Mouse (Mus musculus) olfactory bulb, adult 2 months (tissue): ENCODE measurements around the gene Slc22a4. TPM values are rescaled to one million over a fixed set of nuclear protein-coding genes. Genes with fewer than 3 reads are reported as not detected.
"Not testable (repeated sequence)": the region's sequence is repeated elsewhere in the genome, so short reads cannot be mapped to it uniquely, and the experiment has no call there.

Experiments used
- H3K27ac ChIP-seq: fragments of 200-500 bp; 2 replicates; pipeline ENCODE4 v1.5.1; 2012; ENCODE audit warnings: low read depth, low read length; ENCODE audit not compliant: insufficient read depth
- H3K4me1 ChIP-seq: fragments of 200-500 bp; 2 replicates; pipeline ENCODE4 v1.6.1; 2012; ENCODE audit warnings: low read length; ENCODE audit not compliant: control insufficient read depth, insufficient read depth
- H3K4me3 ChIP-seq: fragments of 200-500 bp; 2 replicates; pipeline ENCODE4 v1.5.1; 2012; ENCODE audit warnings: mild to moderate bottlenecking, low read depth, low read length, moderate library complexity; ENCODE audit not compliant: insufficient read depth
- CTCF ChIP-seq: fragments of 200-500 bp; IDR thresholded peaks from 2 replicates; pipeline ENCODE4 v1.5.1; 2012; ENCODE audit warnings: low read depth, mild to moderate bottlenecking, low read length, moderate library complexity; ENCODE audit not compliant: insufficient read depth
- POLR2A ChIP-seq: fragments of 200-500 bp; IDR thresholded peaks from 2 replicates; pipeline ENCODE4 v1.6.1; 2012; ENCODE audit warnings: mild to moderate bottlenecking, low read depth, low read length, moderate library complexity; ENCODE audit not compliant: insufficient read depth
- WGBS: fragments of 180-500 bp; shearing (Covaris S2); methylation state at CpG from one replicate; pipeline ENCODE4 v1.1.7; 2018; 5-methylcytosine and 5-hydroxymethylcytosine counted together
- polyA plus RNA-seq: library from polyadenylated mRNA; stranded (reverse); fragments of >200 nt; gene quantifications from 2 replicates; pipeline ENCODE4 v1.2.4, GENCODE M21; 2012; ENCODE audit warnings: low replicate concordance; ENCODE audit not compliant: missing spikeins, insufficient read depth, insufficient read length

The Slc22a4 gene
- polyA plus RNA-seq, 1 experiment, result not detected

DNA sequence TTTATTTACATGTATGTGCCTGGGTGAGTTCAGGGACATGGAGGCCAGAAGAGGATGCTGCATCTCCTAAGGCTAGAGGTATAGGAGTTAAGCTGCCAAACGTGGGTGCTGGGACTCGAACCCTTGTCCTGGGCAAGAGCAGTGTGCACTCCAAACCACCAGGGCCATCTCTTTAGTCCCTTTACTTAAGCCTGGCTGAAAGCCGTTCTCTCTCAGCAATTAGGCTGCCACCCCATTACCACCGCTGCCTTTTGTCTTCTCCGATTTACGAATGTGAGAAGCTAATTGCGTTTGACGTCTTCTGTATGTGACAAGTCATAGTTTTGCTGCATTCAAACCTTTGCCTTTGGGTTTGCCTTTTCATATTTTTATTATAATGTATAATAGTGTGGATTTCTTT lies 11.8 kb downstream of the Slc22a4 start:
- TF ChIP-seq CTCF (no peak), POLR2A (no peak)
- Histone ChIP-seq H3K4me1 (peaks cover 4% of the 10 kb centered on the region; the same call in 1 of the 2 replicates), H3K27ac (no peak overlapping the region), H3K4me3 (no peak overlapping the region)
- 70% methylated on average over 8 of the region's 8 CpGs for WGBS

DNA sequence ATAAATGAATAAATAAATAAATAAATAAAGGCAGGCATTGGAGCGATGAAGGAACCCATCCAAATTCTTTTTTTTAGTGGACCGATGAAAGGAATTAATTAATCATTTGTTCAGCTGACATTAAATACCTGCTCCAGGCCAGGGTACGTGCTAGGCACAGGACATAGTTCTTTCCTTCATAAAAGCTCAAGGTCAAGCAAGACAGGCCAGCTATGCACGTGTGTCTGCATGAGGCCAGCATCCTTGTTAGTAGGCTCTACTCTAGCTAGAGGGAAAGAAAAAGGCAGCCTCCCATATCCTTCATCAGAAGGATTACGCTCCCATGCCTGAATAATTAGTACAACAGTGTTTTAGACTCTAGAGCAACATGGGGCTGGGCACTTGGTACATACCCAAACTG lies 14.9 kb downstream of the Slc22a4 start:
- Histone ChIP-seq H3K4me1 (no peaks in the 10 kb centered on the region; the same call in 1 of the 2 replicates), H3K4me3 (no peak overlapping the region), H3K27ac (no peak overlapping the region)
- no peak for TF ChIP-seq CTCF
- no peak for TF ChIP-seq POLR2A
- WGBS, result 89% methylated on average over 5 of the region's 5 CpGs

GRCm38 (mm10) chr11:54011255-54011654 lies 16.6 kb downstream of the Slc22a4 start:
- Histone ChIP-seq H3K4me1 (peaks cover 3% of the 10 kb centered on the region; the same call in 1 of the 2 replicates), H3K4me3 (no peak overlapping the region), H3K27ac (no peak overlapping the region)
- 92% methylated on average over 2 of the region's 2 CpGs for WGBS
- TF ChIP-seq CTCF, result no peak
- TF ChIP-seq POLR2A, result no peak

GRCm38 (mm10) chr11:54008416-54008920 lies 19.4 kb downstream of the Slc22a4 start:
- Histone ChIP-seq H3K4me1 (peaks cover 3% of the 10 kb centered on the region; the same call in 1 of the 2 replicates), H3K27ac (no peak overlapping the region), H3K4me3 (no peak overlapping the region)
- TF ChIP-seq POLR2A (no peak), CTCF (no peak)
- WGBS, result 88% methylated on average over 10 of the region's 10 CpGs

GRCm38 (mm10) chr11:54007717-54008116 lies 20.2 kb downstream of the Slc22a4 start:
- Histone ChIP-seq H3K4me3 (no peak overlapping the region), H3K4me1 (peaks cover 3% of the 10 kb centered on the region; the same call in 1 of the 2 replicates), H3K27ac (no peak overlapping the region)
- TF ChIP-seq CTCF, result no peak
- TF ChIP-seq POLR2A, result no peak
- WGBS, result 84% methylated on average over 11 of the region's 11 CpGs

GRCm38 (mm10) chr11:54006901-54007300 lies 21.0 kb downstream of the Slc22a4 start:
- Histone ChIP-seq H3K27ac (no peak overlapping the region), H3K4me3 (no peak overlapping the region), H3K4me1 (peaks cover 3% of the 10 kb centered on the region; the same call in 1 of the 2 replicates)
- WGBS, result 66% methylated on average over 4 of the region's 4 CpGs
- TF ChIP-seq CTCF (no peak), POLR2A (no peak)

DNA sequence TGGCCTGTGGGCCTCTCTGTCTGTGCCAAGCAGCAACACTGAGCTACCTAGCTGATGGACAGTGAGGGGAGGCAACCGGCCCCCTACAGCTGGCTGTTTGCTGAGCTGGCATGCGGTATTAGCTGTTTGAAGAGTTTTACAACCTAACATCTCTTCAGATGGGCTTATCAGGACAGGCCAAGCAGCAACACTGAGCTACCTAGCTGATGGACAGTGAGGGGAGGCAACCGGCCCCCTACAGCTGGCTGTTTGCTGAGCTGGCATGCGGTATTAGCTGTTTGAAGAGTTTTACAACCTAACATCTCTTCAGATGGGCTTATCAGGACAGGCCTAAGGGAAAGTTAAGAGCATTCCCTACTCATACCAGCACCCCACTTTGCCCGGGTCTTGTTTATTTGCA lies 21.5 kb downstream of the Slc22a4 start:
- not testable (repeated sequence) for H3K4me1 ChIP-seq, H3K4me3 ChIP-seq, H3K27ac ChIP-seq
- 94% methylated on average over 5 of the region's 5 CpGs for WGBS

- no peak for TF ChIP-seq POLR2A
- TF ChIP-seq CTCF, result no peak
- peaks cover 3% of the 10 kb centered on the region; the same call in 1 of the 2 replicates for H3K4me1 ChIP-seq
- no peak overlapping the region for H3K27ac ChIP-seq
- no peak overlapping the region for H3K4me3 ChIP-seq
- 89% methylated on average over 3 of the region's 3 CpGs for WGBS
Observed at GRCm38 (mm10) chr11:54004734-54005133, 23.2 kb downstream of the Slc22a4 start.

GRCm38 (mm10) chr11:54004221-54004620 lies 23.7 kb downstream of the Slc22a4 start:
- peaks cover 3% of the 10 kb centered on the region; the same call in 1 of the 2 replicates for H3K4me1 ChIP-seq
- 82% methylated on average over 9 of the region's 9 CpGs for WGBS
- TF ChIP-seq CTCF (no peak), POLR2A (no peak)
- H3K27ac ChIP-seq, result no peak overlapping the region
- no peak overlapping the region for H3K4me3 ChIP-seq
